Mouse (Mus musculus) heart, postnatal 0 days (tissue): ENCODE results near the gene Ankrd26.

Source experiments
- CTCF ChIP-seq: IDR thresholded peaks from 2 replicates; pipeline ENCODE4 v1.5.1; 2016; ENCODE audit warnings: antibody characterized with exemption, control low read depth, low read depth
- EP300 ChIP-seq: IDR thresholded peaks from 2 replicates; pipeline ENCODE4 v1.6.1; 2016; ENCODE audit warnings: antibody characterized with exemption, low read depth

GRCm38 (mm10) chr6:118592662-118593376, 30.8 kb upstream of the Ankrd26 start:
- TF ChIP-seq CTCF (no peak), EP300 (no peak)
